Mouse (Mus musculus): ENCODE results near the gene Samhd1.
"Not testable (repeated sequence)": the region's sequence is repeated elsewhere in the genome, so short reads cannot be mapped to it uniquely, and the experiment has no call there.

The Samhd1 gene

GRCm38 (mm10) chr2:157135014-157135413 lies at the start of gene Samhd1:
Samhd1 (minus strand) TSS chr2:157135265.
- peak; percentile 93 to 96 for DNase-seq (ENCODE audit: low spot score in 2 of 2)

- DNase-seq (ENCODE audit: low spot score in 2 of 2) = no peak
These were observed 43.1 kb upstream of the Samhd1 start for GRCm38 (mm10) chr2:157178167-157178566.

- DNase-seq (ENCODE audit: low spot score in 2 of 2) = no peak
These were observed 41.2 kb upstream of the Samhd1 start for GRCm38 (mm10) chr2:157176248-157176647.

GRCm38 (mm10) chr2:157174416-157174815 lies 39.4 kb upstream of the Samhd1 start:
- no peak for DNase-seq (ENCODE audit: low spot score in 2 of 2)

- no peak for DNase-seq (ENCODE audit: low spot score in 2 of 2)
These were observed 38.5 kb upstream of the Samhd1 start for GRCm38 (mm10) chr2:157173555-157173954.

- no peak for DNase-seq (ENCODE audit: low spot score in 2 of 2)
These were observed 37.9 kb upstream of the Samhd1 start for GRCm38 (mm10) chr2:157172984-157173383.

GRCm38 (mm10) chr2:157170626-157171025 lies 35.6 kb upstream of the Samhd1 start:
- no peak for DNase-seq (ENCODE audit: low spot score in 2 of 2)

GRCm38 (mm10) chr2:157170166-157170565 lies 35.1 kb upstream of the Samhd1 start:
- no peak for DNase-seq (ENCODE audit: low spot score in 2 of 2)

GRCm38 (mm10) chr2:157166371-157167080 lies 31.5 kb upstream of the Samhd1 start:
- no peak for DNase-seq (ENCODE audit: low spot score in 2 of 2)

- DNase-seq (ENCODE audit: low spot score in 2 of 2) = not testable (repeated sequence)
These were observed 30.5 kb upstream of the Samhd1 start for GRCm38 (mm10) chr2:157165312-157166224.

- no peak for DNase-seq (ENCODE audit: low spot score in 2 of 2)
These were observed 29.0 kb upstream of the Samhd1 start for GRCm38 (mm10) chr2:157164101-157164500.

- no peak for DNase-seq (ENCODE audit: low spot score in 2 of 2)
These were observed 21.0 kb upstream of the Samhd1 start for GRCm38 (mm10) chr2:157156079-157156478.

- DNase-seq (ENCODE audit: low spot score in 2 of 2) = peak in 1 of 2 experiments; percentile 14
These were observed 18.2 kb upstream of the Samhd1 start for GRCm38 (mm10) chr2:157153235-157153634.

GRCm38 (mm10) chr2:157148417-157148816 lies 13.4 kb upstream of the Samhd1 start:
- DNase-seq (ENCODE audit: low spot score in 2 of 2) = no peak

- no peak for DNase-seq (ENCODE audit: low spot score in 2 of 2)
These were observed 12.4 kb upstream of the Samhd1 start for GRCm38 (mm10) chr2:157147397-157148020.

- no peak for DNase-seq (ENCODE audit: low spot score in 2 of 2)
These were observed 10.1 kb upstream of the Samhd1 start for GRCm38 (mm10) chr2:157145173-157145572.

GRCm38 (mm10) chr2:157144132-157144531 lies 9.1 kb upstream of the Samhd1 start:
- peak in 1 of 2 experiments; percentile 20 for DNase-seq (ENCODE audit: low spot score in 2 of 2)

- no peak for DNase-seq (ENCODE audit: low spot score in 2 of 2)
These were observed 6.9 kb upstream of the Samhd1 start for GRCm38 (mm10) chr2:157141962-157142361.

- no peak for DNase-seq (ENCODE audit: low spot score in 2 of 2)
These were observed 4.3 kb upstream of the Samhd1 start for GRCm38 (mm10) chr2:157139251-157139802.

GRCm38 (mm10) chr2:157138808-157139207 lies 3.7 kb upstream of the Samhd1 start:
- DNase-seq (ENCODE audit: low spot score in 2 of 2) = no peak

GRCm38 (mm10) chr2:157137959-157138731 lies 3.1 kb upstream of the Samhd1 start:
- DNase-seq (ENCODE audit: low spot score in 2 of 2) = no peak
